Mouse (Mus musculus): Measurements from ENCODE around the gene Lifr.

Lifr gene

DNA sequence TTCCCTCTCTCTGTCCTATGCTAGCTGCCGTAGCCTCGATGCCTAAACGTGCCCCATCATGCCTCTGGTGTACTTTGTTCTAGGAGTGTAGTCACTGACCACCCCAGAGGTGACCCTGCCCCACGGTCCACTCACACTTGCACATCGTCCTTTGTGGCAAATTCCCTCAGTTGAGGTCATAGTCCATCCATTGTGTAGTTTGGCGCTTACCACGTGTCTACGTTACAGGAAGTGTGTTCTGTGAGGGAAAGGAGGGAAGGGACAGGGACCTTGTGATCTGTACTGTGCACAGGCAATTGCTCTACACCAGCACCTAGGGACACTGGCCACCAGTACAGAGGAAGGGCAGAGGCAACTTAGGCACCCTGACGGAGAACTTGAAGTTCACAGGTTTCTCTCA is 69.5 kb downstream of the Lifr start:
- DNase-seq (ENCODE audit: low spot score) = no peak

DNA sequence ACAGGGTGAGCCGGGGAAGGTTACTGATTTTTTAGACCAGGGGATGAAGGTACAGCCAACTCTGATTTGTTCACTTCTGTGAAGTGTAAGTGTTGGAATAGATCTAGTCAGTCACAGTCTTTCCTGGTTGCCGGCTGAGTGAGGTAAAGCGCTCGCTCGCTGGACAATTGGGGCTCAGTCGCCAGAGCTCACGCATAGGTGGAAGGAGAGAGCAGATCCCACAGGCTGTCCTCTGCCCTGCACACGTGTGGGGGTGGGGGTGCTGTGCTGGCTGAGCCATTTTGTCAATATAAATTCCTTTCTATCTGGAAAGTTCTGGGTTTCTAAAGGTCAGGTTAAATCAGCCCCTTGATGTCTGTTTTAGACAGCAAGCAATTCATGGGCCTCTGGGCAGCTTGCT is 69.9 kb downstream of the Lifr start:
- no peak for DNase-seq (ENCODE audit: low spot score)

DNA sequence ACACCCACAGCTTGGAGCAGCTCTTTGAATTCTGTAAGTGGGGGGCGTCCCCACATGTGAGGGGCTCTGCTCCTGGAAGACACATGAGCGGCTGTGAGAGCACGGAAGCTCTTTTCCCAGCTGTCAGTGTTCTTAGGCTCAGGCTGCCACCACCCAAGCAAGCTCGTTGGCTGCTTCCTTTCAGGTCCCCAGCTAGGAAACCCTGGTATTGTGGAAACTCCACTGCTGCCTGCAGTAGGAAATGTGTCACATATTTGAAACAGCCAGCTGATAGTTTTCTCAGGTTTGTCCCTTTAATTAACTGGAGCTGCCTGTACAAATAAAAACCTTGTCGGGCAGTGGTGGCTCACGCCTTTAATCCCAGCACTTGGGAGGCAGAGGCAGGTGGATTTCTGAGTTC is 73.4 kb downstream of the Lifr start:
- DNase-seq (ENCODE audit: low spot score) = no peak

DNA sequence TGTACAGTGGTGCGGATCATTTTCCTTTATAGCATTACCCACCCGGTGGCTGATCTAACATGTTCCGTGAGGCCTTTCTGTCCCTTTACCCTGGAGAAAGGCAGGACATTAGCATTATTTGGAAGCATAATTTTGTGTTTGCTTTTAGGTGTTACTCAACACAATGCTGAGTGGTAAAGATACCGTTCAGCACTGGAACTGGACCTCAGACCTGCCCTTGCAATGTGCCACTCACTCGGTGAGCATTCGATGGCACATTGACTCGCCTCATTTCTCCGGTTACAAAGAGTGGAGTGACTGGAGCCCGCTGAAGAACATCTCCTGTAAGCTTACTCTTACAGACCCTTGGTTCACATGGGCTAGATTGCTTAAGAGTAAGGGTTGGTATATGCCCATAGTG is 76.3 kb downstream of the Lifr start:
- no peak for DNase-seq (ENCODE audit: low spot score)

DNA sequence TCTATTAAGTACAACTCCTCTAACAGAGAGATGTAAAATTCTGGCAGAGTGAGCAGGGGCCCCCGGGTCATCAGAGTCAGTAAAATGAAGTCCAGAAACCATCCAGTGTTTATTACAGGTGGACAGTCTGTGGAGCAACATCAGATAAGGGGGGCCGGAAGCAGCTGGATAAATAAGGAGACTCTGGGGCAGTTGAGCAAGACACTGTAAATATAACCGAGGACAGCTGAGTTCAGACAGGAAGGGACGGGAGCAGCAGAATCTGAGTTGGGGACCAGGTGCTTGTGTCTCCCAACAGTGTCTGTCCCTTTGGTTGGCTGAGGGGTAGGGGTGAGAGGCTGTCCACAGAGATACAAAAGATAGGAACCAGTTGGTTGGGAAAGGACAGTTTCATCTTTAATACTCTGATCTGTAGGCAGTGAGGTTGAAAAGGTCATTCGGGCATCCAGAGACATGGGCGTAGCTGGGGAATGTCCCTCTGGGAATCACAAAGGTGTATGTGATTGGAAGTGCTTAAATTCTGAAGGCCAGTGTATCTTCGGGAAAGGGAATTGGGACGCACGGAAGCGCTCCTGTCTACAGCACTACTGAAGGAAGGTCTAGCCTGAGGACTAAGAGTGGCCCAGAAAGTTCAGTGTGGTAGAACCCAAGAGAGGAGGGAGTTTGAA is 77.0 kb downstream of the Lifr start:
- peak; percentile 27 for DNase-seq (ENCODE audit: low spot score)

DNA sequence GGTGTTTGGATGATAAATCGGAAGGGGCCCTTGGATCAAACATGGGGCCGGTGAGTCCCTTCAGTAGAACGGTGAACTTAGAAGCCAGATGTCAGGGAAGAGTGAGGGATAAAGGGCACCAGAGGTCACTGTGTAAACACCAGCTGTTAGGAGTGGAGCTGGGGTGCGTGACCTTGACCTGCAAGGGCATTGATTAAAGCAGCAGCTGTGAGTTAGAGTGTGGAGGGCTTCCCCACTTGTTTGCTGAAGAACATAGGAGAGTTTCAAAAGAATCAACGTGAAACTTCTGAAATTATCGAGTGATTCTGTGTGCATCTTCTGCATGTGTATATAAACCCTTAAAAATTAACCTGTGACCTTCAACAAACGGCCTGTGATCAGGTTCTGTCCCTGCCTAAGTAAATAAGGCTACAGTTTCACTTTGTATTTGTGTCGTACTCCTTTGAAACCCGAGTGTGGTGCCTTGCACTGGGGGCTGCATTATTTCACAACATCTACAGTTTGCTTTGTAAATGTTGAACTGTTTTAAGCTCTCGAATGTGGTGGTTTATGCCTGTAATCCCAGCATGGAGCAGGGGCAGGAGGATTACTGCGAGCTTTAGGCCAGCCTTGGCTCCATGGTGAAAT is 77.6 kb downstream of the Lifr start:
- peak; percentile 68 for DNase-seq (ENCODE audit: low spot score)

DNA sequence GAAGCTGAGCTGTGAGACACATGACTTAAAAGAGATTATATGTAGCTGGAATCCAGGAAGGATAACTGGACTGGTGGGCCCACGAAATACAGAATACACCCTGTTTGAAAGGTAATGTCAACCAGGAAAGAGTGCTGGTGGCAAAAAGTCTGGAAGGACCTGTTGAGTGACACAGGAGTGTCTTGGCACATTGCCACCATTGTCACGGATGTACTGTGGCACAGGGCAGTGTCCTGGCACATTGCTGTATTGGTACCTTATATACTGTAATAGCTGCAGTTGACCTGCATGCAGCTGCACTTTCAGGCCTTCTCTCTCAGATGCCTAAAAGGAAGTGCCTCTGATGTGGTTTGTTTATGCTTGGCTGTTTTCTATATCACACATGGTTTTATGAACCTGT is 82.5 kb downstream of the Lifr start:
- DNase-seq (ENCODE audit: low spot score) = no peak

DNA sequence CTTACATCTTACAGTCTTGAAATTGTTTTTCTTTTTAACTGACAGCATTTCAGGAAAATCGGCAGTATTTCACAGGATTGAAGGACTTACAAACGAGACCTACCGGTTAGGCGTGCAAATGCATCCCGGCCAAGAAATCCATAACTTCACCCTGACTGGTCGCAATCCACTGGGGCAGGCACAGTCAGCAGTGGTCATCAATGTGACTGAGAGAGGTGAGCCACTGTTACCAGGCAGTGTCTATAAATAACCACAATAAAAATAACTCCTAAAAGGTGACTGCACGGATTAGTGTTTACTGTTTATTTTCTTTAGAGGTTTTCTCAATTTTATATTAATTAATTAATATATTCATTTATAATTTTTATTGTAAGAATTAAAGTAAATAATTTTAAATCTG is 82.9 kb downstream of the Lifr start:
- DNase-seq (ENCODE audit: low spot score) = no peak

DNA sequence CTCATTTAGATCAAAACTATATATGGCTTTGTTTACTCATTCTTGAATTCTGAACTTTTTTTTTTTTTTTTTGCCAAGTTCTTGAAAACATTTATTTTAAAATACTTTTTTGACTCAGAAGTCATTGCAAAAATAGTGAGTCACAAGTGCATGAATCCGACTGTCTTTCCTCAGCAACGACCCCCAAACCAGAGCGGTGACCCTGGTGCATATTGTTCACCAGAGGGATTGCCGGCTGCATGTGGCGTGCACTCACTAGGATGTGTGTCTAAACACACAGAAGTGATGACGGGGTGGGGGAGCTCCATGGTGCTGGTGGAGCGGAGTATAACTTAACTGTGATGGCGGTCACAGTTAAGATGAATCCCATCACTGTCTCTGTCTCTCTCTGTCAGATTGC is 83.4 kb downstream of the Lifr start:
- no peak for DNase-seq (ENCODE audit: low spot score)

DNA sequence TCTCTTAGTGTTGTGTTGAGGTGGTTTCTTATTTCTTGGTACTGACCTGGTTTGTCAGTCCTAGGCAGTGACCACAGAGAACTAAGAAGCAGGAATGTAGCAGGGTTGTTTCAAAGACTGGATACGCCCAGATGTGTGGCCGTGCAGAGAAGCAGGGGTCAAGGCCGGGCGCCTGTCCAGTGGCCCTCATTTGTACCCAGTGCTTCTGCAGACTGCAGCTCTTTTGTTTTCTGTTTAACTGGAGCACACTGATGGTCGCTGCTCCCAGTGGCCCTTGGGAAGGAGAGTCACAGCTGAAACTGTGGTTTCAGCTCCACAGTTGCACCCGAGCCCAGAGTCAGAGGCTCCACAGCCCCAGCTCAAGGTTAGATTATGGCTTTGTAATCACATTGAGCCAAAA is 90.2 kb downstream of the Lifr start:
- no peak for DNase-seq (ENCODE audit: low spot score)

DNA sequence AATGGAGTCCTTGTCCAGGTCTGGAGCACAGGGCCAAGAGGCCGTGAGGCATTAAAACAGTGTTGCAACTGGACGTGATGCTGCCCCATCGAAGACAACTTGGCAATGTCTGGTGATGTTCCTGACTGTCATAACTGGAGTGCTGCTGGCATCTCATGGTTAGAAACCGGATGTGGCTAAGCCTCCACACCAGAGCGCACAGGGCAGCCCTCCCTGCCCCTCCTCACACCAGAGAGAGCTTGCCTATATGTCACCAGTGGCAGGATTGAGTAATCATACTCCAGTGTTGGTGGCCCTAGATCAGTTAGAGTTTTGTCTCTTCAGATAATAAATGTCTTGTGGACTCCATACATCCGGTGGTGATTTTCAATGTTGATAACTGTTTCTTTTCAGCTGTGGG is 97.3 kb downstream of the Lifr start:
- no peak for DNase-seq (ENCODE audit: low spot score)

DNA sequence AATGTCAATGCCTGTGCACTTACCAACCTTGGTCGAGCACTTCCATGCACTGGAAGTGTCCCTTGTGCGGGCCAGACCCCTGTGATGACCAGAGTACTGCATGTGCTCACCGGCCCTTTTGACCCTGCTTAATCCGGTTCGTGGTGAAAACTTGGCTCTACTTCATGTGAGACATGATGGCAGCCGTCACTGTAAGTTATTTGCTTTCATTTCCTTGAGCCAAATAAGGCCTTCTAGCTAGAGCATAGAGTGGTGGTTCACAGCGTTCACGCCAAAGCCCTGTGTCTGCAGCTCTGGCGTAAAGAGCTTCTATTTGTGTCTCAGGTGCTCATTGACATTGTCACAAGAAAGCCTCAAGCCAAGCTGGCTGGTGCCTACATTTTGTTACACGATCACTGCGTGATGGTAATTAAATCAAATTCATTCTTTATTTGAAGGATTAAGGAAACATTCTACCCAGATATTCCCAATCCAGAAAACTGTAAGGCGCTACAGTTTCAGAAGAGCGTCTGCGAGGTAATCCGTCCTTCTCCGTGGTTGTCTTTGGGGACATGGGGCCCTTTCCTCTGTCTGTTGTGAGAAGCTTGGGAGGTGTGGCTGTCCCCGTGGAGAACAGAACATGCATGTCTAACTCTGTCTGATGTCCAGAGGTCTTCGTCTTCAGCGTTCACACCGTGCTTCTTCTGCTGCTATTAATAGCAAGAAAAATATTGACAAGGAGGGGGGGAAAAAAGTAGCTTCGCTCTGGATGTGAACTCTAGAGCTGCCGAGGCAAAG is 99.5 kb downstream of the Lifr start:
- DNase-seq (ENCODE audit: low spot score) = no peak

DNA sequence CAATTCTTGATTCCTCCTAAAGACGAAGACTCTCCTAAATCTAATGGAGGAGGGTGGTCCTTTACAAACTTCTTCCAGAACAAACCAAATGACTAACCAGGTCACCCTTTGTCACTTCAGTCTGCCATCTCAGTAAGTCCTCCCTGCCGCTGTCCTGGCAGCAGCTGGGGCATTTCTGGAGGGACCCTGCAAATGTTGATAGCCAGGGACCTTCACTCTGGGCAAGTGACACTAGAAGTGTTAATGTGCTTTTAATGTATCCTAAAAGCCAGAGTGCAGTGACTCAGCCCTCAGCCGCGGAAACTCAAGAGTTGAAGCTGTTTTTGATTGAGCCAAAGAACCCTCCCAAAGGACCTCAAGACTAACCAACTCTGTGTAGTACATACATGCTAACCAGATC is 100.7 kb downstream of the Lifr start:
- DNase-seq (ENCODE audit: low spot score) = no peak

DNA sequence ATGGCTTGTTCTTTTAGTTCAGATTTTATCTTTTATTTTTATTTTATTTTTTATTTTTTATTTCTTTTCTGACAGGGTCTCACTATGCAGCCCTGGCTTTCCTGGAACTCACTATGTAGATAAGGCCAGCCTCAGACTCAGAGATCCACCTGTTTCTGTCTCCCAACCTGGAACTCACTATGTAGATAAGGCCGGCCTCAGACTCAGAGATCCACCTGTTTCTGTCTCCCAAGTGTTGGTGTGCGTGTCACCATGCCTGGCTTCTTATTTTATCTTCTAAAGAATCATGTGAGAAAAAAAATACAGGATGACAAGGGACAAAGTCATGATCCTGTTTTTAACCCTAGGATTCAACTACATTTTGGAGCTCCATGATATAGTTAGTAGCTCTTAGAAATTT is 102.2 kb downstream of the Lifr start:
- no peak for DNase-seq (ENCODE audit: low spot score)

DNA sequence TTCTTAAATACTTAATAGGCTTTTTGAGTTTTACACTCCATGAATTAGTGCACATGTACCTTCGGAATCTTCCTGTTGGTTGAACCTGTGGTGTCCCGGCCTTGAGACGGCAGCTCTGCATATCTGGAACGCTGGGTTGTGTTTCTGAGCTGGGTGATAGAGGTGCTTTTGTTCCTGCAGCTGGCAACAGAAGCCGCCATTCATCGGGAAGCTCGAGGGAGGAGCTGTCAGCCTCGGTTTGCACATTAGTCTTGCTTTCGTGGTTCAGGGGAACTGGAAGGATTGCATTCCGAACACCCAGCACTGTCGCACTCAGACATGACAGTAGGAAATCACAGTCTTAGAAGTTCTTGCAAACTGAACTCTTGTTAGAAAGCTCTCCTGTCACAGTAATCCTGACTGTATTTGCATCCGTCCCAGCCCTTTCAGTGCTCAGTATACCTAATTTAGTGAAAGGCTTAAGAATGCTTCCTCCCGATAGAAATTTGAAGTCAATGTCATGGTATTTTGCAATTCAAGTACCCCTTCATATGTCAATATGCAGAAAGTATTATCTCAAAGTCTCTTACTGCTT is 103.8 kb downstream of the Lifr start:
- DNase-seq (ENCODE audit: low spot score) = peak; percentile 75

DNA sequence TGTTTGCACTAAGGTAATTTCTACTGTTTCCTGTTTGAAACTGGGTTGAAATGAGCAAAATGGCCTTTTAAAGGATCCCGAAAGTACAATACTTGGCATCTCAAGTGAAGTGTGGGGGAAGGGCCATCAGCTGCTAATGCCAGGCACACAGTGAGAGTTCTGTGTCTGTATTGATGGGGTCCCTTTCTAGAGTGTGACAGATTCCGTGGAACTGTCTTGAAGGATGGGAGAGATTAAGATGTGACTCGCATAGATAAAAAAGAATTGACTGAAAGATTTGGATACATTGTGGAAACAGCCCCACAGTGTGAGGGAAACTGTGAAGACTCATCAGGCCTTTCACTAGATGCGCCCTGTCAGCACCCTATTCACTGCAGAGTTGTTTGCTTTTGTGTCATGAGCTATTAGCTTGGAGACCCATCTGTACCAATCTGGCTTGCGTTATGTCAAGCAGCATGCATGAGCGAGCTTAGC is 104.4 kb downstream of the Lifr start:
- peak; percentile 73 for DNase-seq (ENCODE audit: low spot score)

DNA sequence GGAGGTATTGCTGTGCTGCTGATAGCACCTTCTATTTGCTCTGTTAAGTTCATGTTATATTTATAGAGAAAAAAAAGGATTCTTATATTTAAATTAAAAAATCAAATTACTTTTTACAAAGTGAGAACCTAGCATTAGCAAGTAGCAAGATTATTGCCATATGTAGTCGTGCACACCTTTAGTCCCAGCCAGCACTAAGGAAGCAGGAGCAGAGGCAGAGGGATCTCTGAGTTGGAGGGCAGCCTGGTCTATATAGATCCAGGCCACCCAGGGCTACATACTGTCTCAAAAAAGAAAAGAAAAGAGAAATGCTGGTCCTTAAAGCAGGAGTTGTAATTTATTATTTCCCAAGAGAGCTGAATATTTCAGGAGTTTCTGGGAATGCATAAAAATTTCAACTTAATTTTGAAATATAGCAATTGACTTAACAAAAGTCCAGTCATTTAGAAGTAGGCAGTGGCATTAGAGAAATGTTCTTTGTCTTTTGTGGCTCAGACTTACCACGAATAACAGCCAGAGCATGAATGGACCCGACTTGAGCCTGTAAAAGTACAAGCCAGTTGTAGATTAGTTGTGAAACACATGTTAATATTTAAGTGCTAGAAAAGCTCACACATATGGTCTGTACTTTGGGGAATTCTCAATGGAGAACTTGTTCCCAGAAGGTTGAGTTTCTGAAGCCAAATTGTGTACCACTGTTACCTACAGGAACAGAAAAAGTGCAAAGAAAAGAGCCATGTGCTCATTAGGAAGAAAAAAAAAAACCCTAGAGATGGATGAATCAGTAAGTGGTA is 107.4 kb downstream of the Lifr start:
- no peak for DNase-seq (ENCODE audit: low spot score)

DNA sequence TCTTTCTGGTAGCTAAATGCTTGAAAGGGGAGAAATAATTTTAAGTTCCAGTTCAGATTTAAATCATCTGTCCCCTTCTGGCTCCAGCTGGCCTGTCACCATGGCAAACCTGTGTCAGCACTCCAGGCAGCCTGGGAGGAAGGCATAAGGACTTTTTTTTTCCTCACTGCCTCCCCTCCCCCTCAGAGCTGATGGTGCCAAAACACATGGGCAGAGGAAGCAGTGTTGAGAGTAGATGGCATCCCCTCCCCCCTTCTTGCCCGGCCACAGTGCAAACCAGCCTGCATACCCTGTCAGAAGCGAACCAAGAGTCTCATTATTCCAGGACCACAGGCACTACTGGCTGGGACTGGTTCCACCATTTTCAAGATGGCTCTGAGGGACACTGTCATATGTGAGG is 108.4 kb downstream of the Lifr start:
- DNase-seq (ENCODE audit: low spot score) = peak; percentile 59

DNA sequence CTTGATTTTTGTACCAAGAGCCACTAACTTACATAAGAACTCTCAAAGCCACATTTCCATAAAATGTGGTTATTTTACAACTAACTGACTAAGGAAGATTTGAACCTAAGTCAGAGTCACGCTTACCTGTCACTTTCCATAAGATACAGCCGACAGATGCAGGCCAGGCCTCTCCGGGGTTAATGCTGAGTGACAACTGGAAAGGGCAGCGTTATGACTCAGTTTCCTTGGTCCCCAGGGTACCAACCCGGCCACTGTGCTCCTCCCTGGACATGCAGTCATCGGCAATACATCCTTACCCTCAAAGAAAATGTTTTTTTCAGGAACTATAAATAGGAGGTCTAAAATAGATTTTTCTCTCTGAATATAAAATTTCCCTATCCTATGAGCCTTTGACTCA is 109.9 kb downstream of the Lifr start:
- DNase-seq (ENCODE audit: low spot score) = no peak

DNA sequence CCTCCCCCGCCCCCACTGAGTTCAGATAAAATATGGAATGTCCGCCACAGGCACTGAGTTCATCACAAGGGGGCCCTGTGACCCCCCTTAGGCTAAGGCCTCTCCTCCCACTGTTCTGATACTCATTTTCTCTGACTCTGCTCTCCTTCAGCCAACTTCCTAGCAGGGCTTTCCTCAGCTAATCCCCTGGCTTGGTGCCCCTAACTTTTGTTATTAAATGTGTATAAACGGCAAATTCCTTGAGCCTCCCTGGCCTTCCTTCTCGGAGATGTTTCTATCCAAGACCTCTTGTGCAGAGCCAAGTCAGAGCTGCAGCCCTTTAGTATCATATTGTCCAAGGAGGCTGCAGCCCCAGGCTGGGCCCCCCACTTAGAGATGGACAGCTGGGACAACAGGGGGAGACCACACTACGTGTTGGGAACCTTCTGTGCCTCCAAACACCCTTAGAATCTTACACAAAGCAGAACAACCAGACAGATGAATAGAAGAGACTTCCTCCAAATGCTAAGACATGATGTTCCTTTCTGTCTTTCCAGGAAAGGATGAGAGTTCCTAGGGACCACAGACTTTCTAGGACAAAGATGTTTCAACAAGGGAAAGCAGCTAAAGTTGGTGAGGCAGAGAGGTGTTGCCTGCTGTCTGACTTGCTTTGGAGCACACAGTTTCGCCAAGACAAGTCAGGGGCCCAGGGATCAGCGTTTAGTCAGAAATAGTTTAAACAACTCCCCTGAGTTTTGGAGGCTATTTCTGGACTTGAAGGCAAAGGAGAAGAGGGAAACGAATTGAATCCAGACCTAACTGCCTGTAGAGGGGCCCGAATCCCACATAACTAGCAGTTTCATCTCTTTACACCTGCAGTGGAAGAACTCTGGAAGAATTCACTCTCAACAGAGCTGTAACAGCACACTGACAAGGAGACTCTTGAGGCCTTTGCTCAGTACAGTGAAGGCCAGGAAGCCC is 111.3 kb downstream of the Lifr start:
- DNase-seq (ENCODE audit: low spot score) = no peak

DNA sequence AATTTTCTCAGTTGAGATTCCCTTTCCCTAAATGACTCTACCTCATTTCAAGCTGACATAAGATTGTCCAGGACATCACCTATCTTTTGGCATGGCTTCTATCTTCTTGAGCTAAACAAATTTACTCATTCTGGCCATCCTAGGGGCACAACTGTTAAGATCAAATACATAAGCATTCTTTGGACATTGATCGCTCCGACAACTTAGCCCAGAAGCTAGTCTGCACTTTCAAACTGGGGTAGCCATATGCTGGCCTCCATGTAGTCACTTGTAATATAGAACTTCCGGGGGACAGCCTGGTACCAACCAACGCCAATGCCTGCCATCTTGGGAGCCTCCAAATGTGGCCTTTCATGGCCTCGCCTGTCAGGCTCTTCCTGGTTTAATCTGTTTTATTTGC is 112.6 kb downstream of the Lifr start:
- no peak for DNase-seq (ENCODE audit: low spot score)
